11 mouse cellular contexts compared by ENCODE assay signal in genomic region chr2:32350471-32351051, GRCm38 (mm10). TPM values are rescaled to one million over a fixed set of nuclear protein-coding genes. Genes with fewer than 3 reads are reported as not detected.
DNase-seq lines count a peak whose midpoint lies in the region; ATAC-seq and TF ChIP-seq lines count a peak whose summit lies in the region.
"Had no signal": no experiment of that assay in that cellular context is flagged by ENCODE, and none has a peak within 500 bp of the region (broad histone marks: within the 10 kb centered on the region; RNA-seq: fewer than 3 reads in every experiment).

No protein-coding gene starts in this region.

- no peak for TF ChIP-seq CTCF in layer of hippocampus, adult 2 months (conservative IDR thresholded peaks at IDR 0.05)
- TF ChIP-seq CTCF in hindbrain, postnatal 0 days (IDR thresholded peaks at IDR 0.05; ENCODE audit: low read depth): no peak
- TF ChIP-seq CTCF in stomach, postnatal 0 days (IDR thresholded peaks at IDR 0.05; ENCODE audit: low read depth): no peak

- H3K27me3 ChIP-seq in hindbrain, postnatal 0 days (ENCODE audit: insufficient read depth, low read length): no peaks in the 10 kb centered on the region
- H3K27me3 ChIP-seq in stomach, postnatal 0 days (ENCODE audit: control insufficient read depth, insufficient read depth, low read length): no peaks in the 10 kb centered on the region

- peaks cover 4% of the 10 kb centered on the region; the same call in 1 of the 2 replicates for H3K4me1 ChIP-seq in hindbrain, postnatal 0 days (ENCODE audit: insufficient read depth, low read length)
- 0 out of 2 replicates have a peak, but pooled peaks cover 3% of the 10 kb centered on the region for H3K4me1 ChIP-seq in stomach, postnatal 0 days (replicated peaks; ENCODE audit: control insufficient read depth, insufficient read depth)

- DNase-seq in layer of hippocampus, adult 2 months (ENCODE audit: low spot score in 2 of 2): no peak
- DNase-seq in layer of hippocampus, adult 9-10 months (ENCODE audit: low spot score): no peak
- peak; percentile 50 to 61 for DNase-seq in cerebellum, postnatal 14 days
- DNase-seq in hindbrain, postnatal 0 days (ENCODE audit: low spot score): no peak
- peak; percentile 14 for DNase-seq in stomach, postnatal 0 days (ENCODE audit: low spot score)
- DNase-seq in lung, adult 18-20 months: no peak
- DNase-seq in right cerebral cortex, postnatal 36 days (ENCODE audit: low spot score in 2 of 2): no peak
- DNase-seq: adrenal gland, adult 8-10 months had no signal

- peak overlapping the region; percentile 41; the same call in 1 of the 2 replicates for H3K9ac ChIP-seq in hindbrain, postnatal 0 days (replicated peaks; ENCODE audit: low read length)
- no peak overlapping the region for H3K9ac ChIP-seq in stomach, postnatal 0 days (ENCODE audit: low read length)
- H3K9ac ChIP-seq: liver, embryonic 15.5 days had no signal

- no peak for TF ChIP-seq EP300 in stomach, postnatal 0 days (optimal IDR thresholded peaks at IDR 0.05)

- peak overlapping the region; percentile 99 for H3K27ac ChIP-seq in layer of hippocampus, adult 2 months
- peak overlapping the region; percentile 96; the same call in 1 of the 2 replicates for H3K27ac ChIP-seq in hindbrain, postnatal 0 days
- H3K27ac ChIP-seq in stomach, postnatal 0 days (replicated peaks): no peak overlapping the region
- H3K27ac ChIP-seq: heart, adult 2 months; liver, embryonic 15.5 days had no signal

- no peaks in the 10 kb centered on the region for H3K36me3 ChIP-seq in hindbrain, postnatal 0 days (ENCODE audit: insufficient read depth, low read length)
- H3K36me3 ChIP-seq in stomach, postnatal 0 days (ENCODE audit: control insufficient read depth, insufficient read depth, low read length): no peaks in the 10 kb centered on the region; the same call in 1 of the 2 replicates
- H3K36me3 ChIP-seq: liver, embryonic 15.5 days had no signal

- no peaks in the 10 kb centered on the region for H3K9me3 ChIP-seq in hindbrain, postnatal 0 days (ENCODE audit: low read length)
- no peaks in the 10 kb centered on the region for H3K9me3 ChIP-seq in stomach, postnatal 0 days (ENCODE audit: control insufficient read depth, low read length)
- H3K9me3 ChIP-seq: liver, embryonic 15.5 days had no signal

- WGBS in hindbrain, postnatal 0 days: 45% methylated on average over 13 of the region's 13 CpGs
- WGBS in stomach, postnatal 0 days: 45% methylated on average over 13 of the region's 13 CpGs

- ATAC-seq in hindbrain, postnatal 0 days: no peak
- no peak for ATAC-seq in stomach, postnatal 0 days (ENCODE audit: low FRiP score, low TSS enrichment)

- H3K4me2 ChIP-seq in hindbrain, postnatal 0 days (ENCODE audit: low read depth, low read length): peak overlapping the region; percentile 66
- no peak overlapping the region for H3K4me2 ChIP-seq in stomach, postnatal 0 days (replicated peaks; ENCODE audit: low read depth)
- H3K4me2 ChIP-seq: liver, embryonic 15.5 days had no signal

- H3K4me3 ChIP-seq in layer of hippocampus, adult 2 months: peak overlapping the region; percentile 98
- no peak overlapping the region for H3K4me3 ChIP-seq in hindbrain, postnatal 0 days (ENCODE audit: low read length)
- H3K4me3 ChIP-seq in stomach, postnatal 0 days (ENCODE audit: low read depth, low read length): no peak overlapping the region
- H3K4me3 ChIP-seq: heart, adult 2 months; liver, embryonic 15.5 days had no signal

RNA-seq across cellular contexts. Expression of gene Ciz1, which starts 1.6 kb away (rescaled TPM):
- total RNA-seq in layer of hippocampus, adult 2 months (2021): 10 to 100 TPM; 75.3 to 92.7 TPM
- 87.6 and 103 TPM in 2 replicates for total RNA-seq in hindbrain, postnatal 0 days (2014; rRNA removed)
- polyA plus RNA-seq in hindbrain, postnatal 0 days (2015; fragmentation: Nextera tagmentation; extraction: Ambion mirVana): 33.3 and 40.3 TPM in 2 replicates
- 14.0 and 16.1 TPM in 2 replicates for polyA plus RNA-seq in stomach, postnatal 0 days (2015; fragmentation: Nextera tagmentation; extraction: Ambion mirVana)

RNA-seq across cellular contexts. Expression of gene Dnm1, which starts 2.6 kb away (rescaled TPM):
- 1,000 to 10,000 TPM; 1,274 to 1,381 TPM for total RNA-seq in layer of hippocampus, adult 2 months (2021)
- 190 and 211 TPM in 2 replicates for total RNA-seq in hindbrain, postnatal 0 days (2014; rRNA removed)
- polyA plus RNA-seq in hindbrain, postnatal 0 days (2015; fragmentation: Nextera tagmentation; extraction: Ambion mirVana): 87.6 and 96.9 TPM in 2 replicates
- polyA plus RNA-seq in stomach, postnatal 0 days (2015; fragmentation: Nextera tagmentation; extraction: Ambion mirVana): 5.6 and 6.2 TPM in 2 replicates

RNA-seq across cellular contexts. Expression of gene 1110008P14Rik, which starts 31.2 kb away (rescaled TPM):
- total RNA-seq in layer of hippocampus, adult 2 months (2021): 100 to 1,000 TPM; 160 to 170 TPM
- total RNA-seq in hindbrain, postnatal 0 days (2014; rRNA removed): 458 and 481 TPM in 2 replicates
- polyA plus RNA-seq in hindbrain, postnatal 0 days (2015; fragmentation: Nextera tagmentation; extraction: Ambion mirVana): 220 and 233 TPM in 2 replicates
- polyA plus RNA-seq in stomach, postnatal 0 days (2015; fragmentation: Nextera tagmentation; extraction: Ambion mirVana): 85.0 and 90.1 TPM in 2 replicates

RNA-seq across cellular contexts. Expression of gene Lcn2, which starts 37.5 kb away (rescaled TPM):
- total RNA-seq in layer of hippocampus, adult 2 months (2021): under 1 TPM in 1 of 2 experiments, not detected in 1; 0.69 TPM
- total RNA-seq in hindbrain, postnatal 0 days (2014; rRNA removed): 0.31 and 0.58 TPM in 2 replicates
- polyA plus RNA-seq in hindbrain, postnatal 0 days (2015; fragmentation: Nextera tagmentation; extraction: Ambion mirVana): 0.80 and 0.93 TPM in 2 replicates
- 1.8 TPM in 2 replicates for polyA plus RNA-seq in stomach, postnatal 0 days (2015; fragmentation: Nextera tagmentation; extraction: Ambion mirVana)
- total RNA-seq: ES-E14 had no signal

RNA-seq across cellular contexts. Expression of gene Ptges2, which starts 45.1 kb away (rescaled TPM):
- 10 to 100 TPM; 33.8 to 35.5 TPM for total RNA-seq in layer of hippocampus, adult 2 months (2021)
- 41.3 and 45.5 TPM in 2 replicates for total RNA-seq in hindbrain, postnatal 0 days (2014; rRNA removed)
- polyA plus RNA-seq in hindbrain, postnatal 0 days (2015; fragmentation: Nextera tagmentation; extraction: Ambion mirVana): 55.6 and 57.0 TPM in 2 replicates
- polyA plus RNA-seq in stomach, postnatal 0 days (2015; fragmentation: Nextera tagmentation; extraction: Ambion mirVana): 31.6 and 33.0 TPM in 2 replicates

Comparison
In these comparisons a context has a peak if more than half of its experiments do, and no peak if none do; other contexts are left out.
1. DNase-seq: peak in cerebellum, postnatal 14 days (2 of 2) and stomach, postnatal 0 days (single experiment); none in layer of hippocampus, adult 2 months (0 of 2), layer of hippocampus, adult 9-10 months (single experiment), hindbrain, postnatal 0 days (single experiment), lung, adult 18-20 months (0 of 2) and right cerebral cortex, postnatal 36 days (0 of 2).